Mouse (Mus musculus) myocyte (in vitro differentiated cells): ENCODE results near the gene Gm10354.
"Not testable (repeated sequence)": the region's sequence is repeated elsewhere in the genome, so short reads cannot be mapped to it uniquely, and the experiment has no call there.

ENCODE experiments used
- CEBPB ChIP-seq: IDR thresholded peaks from 2 replicates; pipeline ENCODE4 v1.6.1; 2011; ENCODE audit warnings: mild to moderate bottlenecking, moderate library complexity; ENCODE audit not compliant: poor library complexity, insufficient read depth, severe bottlenecking
- E2F4 ChIP-seq: IDR thresholded peaks from one replicate; pipeline ENCODE4 v1.6.1; 2011; ENCODE audit warnings: mild to moderate bottlenecking, control low read depth, moderate library complexity; ENCODE audit not compliant: insufficient read depth
- POLR2A ChIP-seq: IDR thresholded peaks from one replicate; pipeline ENCODE4 v1.6.1; 2011; ENCODE audit warnings: low read depth, mild to moderate bottlenecking, control low read depth, moderate library complexity; ENCODE audit not compliant: insufficient read length
- POLR2AphosphoS2 ChIP-seq: IDR thresholded peaks from one replicate; pipeline ENCODE4 v1.6.1; 2011; ENCODE audit warnings: low read depth, control low read depth; ENCODE audit not compliant: insufficient read length
- TCF12 ChIP-seq: IDR thresholded peaks from one replicate; pipeline ENCODE4 v1.6.1; 2011; ENCODE audit warnings: mild to moderate bottlenecking, control low read depth; ENCODE audit not compliant: poor library complexity, insufficient read depth, severe bottlenecking
- TCF3 ChIP-seq: IDR thresholded peaks from one replicate; pipeline ENCODE4 v1.6.1; 2011; ENCODE audit warnings: low read depth, control low read depth; ENCODE audit not compliant: insufficient read length
- USF1 ChIP-seq: IDR thresholded peaks from one replicate; pipeline ENCODE4 v1.6.1; 2011; ENCODE audit warnings: low read depth, mild to moderate bottlenecking, control low read depth, moderate library complexity

GRCm38 (mm10) chr5:14997556-14997955 lies 18.8 kb upstream of the Gm10354 start:
- TF ChIP-seq USF1, POLR2A, E2F4, TCF3, TCF12, POLR2AphosphoS2, CEBPB: not testable (repeated sequence)
